Mouse (Mus musculus): ENCODE data around the gene 0610030E20Rik. TPM values are rescaled to one million over a fixed set of nuclear protein-coding genes. Genes with fewer than 3 reads are reported as not detected.

0610030E20Rik gene
- polyA plus RNA-seq, 1 experiment from 2014 or later: 17.4 TPM

GRCm38 (mm10) chr6:72344396-72345073 lies 2.6 kb upstream of the 0610030E20Rik start:
- Histone ChIP-seq H3K4me1 (ENCODE audit: control insufficient read depth, insufficient read depth, low read length) (peaks cover 19% of the 10 kb centered on the region), H3K36me3 (ENCODE audit: control insufficient read depth, insufficient read depth, low read length) (peaks cover 4% of the 10 kb centered on the region), H3K9ac (ENCODE audit: low read depth, low read length) (peak overlapping the region; percentile 88), H3K27me3 (ENCODE audit: control insufficient read depth, insufficient read depth, low read length) (no peaks in the 10 kb centered on the region), H3K27ac (ENCODE audit: low read depth, low read length) (peak overlapping the region; percentile 31), H3K4me2 (peak overlapping the region; percentile 70), H3K9me3 (replicated peaks; ENCODE audit: control insufficient read depth, low read length) (no peaks in the 10 kb centered on the region), H3K4me3 (ENCODE audit: low read depth, low read length) (peak overlapping the region; percentile 76)
- peak; percentile 9; the same call in 1 of the 2 replicates for ATAC-seq (replicated peaks; ENCODE audit: insufficient number of reproducible peaks, low FRiP score, low TSS enrichment)
- under 1% methylated on average over 42 of the region's 42 CpGs for WGBS (ENCODE audit: insufficient replicate concordance)

DNA sequence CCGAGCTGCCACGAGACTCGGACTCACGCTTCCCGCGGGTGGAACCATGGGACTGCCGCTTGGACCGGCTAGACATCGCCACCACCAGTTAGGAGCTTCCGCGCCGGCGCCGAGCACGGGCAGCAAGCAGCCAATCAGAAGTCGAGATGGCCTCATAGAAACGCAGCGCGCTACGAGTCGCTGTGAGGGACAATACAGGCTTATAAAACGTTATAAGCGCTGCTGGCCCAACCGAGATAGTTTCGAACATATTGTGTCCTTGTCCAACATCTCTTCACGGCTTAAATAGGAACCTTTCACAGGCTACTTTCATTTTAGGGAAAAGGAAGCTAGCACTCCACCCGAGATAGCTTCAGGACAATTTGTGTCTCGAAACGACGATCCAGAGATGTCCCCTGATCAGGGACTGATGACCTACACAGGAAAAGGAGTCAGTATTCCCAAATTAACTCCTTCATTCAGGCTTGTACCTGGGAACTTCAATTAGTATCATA lies 2.0 kb upstream of the 0610030E20Rik start, which contains the start of gene Usp39:
Gene Usp39 (minus strand): TSS at position 111 of the 494 bp plus-strand sequence.
- peak within 1 kb of the TSS; percentile 88 for H3K9ac ChIP-seq (ENCODE audit: low read depth, low read length)
- peaks cover 19% of the 10 kb centered on the region for H3K4me1 ChIP-seq (ENCODE audit: control insufficient read depth, insufficient read depth, low read length)
- WGBS (ENCODE audit: insufficient replicate concordance): under 1% methylated on average over 30 of the region's 30 CpGs
- ATAC-seq (replicated peaks; ENCODE audit: insufficient number of reproducible peaks, low FRiP score, low TSS enrichment): peak; percentile 64
- peak within 1 kb of the TSS; percentile 31 for H3K27ac ChIP-seq (ENCODE audit: low read depth, low read length)
- peak within 1 kb of the TSS; percentile 76 for H3K4me3 ChIP-seq (ENCODE audit: low read depth, low read length)
- peak within 1 kb of the TSS; percentile 70 for H3K4me2 ChIP-seq
- H3K36me3 ChIP-seq (ENCODE audit: control insufficient read depth, insufficient read depth, low read length): peaks cover 7% of the 10 kb centered on the region
- no peaks in the 10 kb centered on the region for H3K27me3 ChIP-seq (ENCODE audit: control insufficient read depth, insufficient read depth, low read length)
- no peaks in the 10 kb centered on the region for H3K9me3 ChIP-seq (replicated peaks; ENCODE audit: control insufficient read depth, low read length)

GRCm38 (mm10) chr6:72345633-72346032 lies 1.5 kb upstream of the 0610030E20Rik start:
- Histone ChIP-seq H3K9ac (ENCODE audit: low read depth, low read length) (peak overlapping the region; percentile 88), H3K27ac (ENCODE audit: low read depth, low read length) (no peak overlapping the region), H3K36me3 (ENCODE audit: control insufficient read depth, insufficient read depth, low read length) (peaks cover 7% of the 10 kb centered on the region), H3K27me3 (ENCODE audit: control insufficient read depth, insufficient read depth, low read length) (no peaks in the 10 kb centered on the region), H3K9me3 (replicated peaks; ENCODE audit: control insufficient read depth, low read length) (no peaks in the 10 kb centered on the region), H3K4me1 (ENCODE audit: control insufficient read depth, insufficient read depth, low read length) (peaks cover 19% of the 10 kb centered on the region), H3K4me3 (ENCODE audit: low read depth, low read length) (peak overlapping the region; percentile 76; the same call in 1 of the 2 replicates), H3K4me2 (peak overlapping the region; percentile 70)
- 38% methylated on average over 6 of the region's 6 CpGs for WGBS (ENCODE audit: insufficient replicate concordance)
- no peak for ATAC-seq (replicated peaks; ENCODE audit: insufficient number of reproducible peaks, low FRiP score, low TSS enrichment)

DNA sequence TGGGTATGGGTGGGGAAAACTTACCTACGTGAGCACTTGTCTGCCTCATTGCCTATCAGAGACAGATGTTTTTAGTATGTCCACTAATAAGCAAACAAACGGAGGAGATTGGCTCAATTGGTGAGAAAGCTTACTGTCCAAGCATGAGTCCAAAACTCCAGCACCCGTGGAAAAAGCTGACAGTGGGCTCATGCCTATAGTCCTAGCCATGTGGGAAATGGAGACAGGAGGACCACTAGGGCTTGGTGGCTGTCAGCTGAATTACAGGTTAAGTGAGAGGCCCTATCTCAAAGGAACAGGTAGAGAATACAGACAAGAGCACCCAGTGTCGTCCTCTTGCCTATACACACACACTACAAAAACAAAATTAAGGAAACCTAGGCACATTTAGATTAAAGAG lies 856 bp upstream of the 0610030E20Rik start:
- Histone ChIP-seq H3K4me3 (ENCODE audit: low read depth, low read length) (no peak overlapping the region), H3K36me3 (ENCODE audit: control insufficient read depth, insufficient read depth, low read length) (peaks cover 7% of the 10 kb centered on the region), H3K27me3 (ENCODE audit: control insufficient read depth, insufficient read depth, low read length) (no peaks in the 10 kb centered on the region), H3K27ac (ENCODE audit: low read depth, low read length) (no peak overlapping the region), H3K9ac (ENCODE audit: low read depth, low read length) (no peak overlapping the region), H3K9me3 (replicated peaks; ENCODE audit: control insufficient read depth, low read length) (no peaks in the 10 kb centered on the region), H3K4me1 (ENCODE audit: control insufficient read depth, insufficient read depth, low read length) (peaks cover 19% of the 10 kb centered on the region), H3K4me2 (no peak overlapping the region)
- ATAC-seq (replicated peaks; ENCODE audit: insufficient number of reproducible peaks, low FRiP score, low TSS enrichment): no peak
- WGBS (ENCODE audit: insufficient replicate concordance): 80% methylated on average over 4 of the region's 4 CpGs

GRCm38 (mm10) chr6:72348411-72348810 lies 1.3 kb downstream of the 0610030E20Rik start:
- Histone ChIP-seq H3K27ac (ENCODE audit: low read depth, low read length) (no peak overlapping the region), H3K4me1 (ENCODE audit: control insufficient read depth, insufficient read depth, low read length) (peaks cover 26% of the 10 kb centered on the region)

GRCm38 (mm10) chr6:72350214-72350613 lies 3.1 kb downstream of the 0610030E20Rik start:
- ATAC-seq (replicated peaks; ENCODE audit: insufficient number of reproducible peaks, low FRiP score, low TSS enrichment): no peak
- no peak overlapping the region for H3K27ac ChIP-seq (ENCODE audit: low read depth, low read length)
- no peaks in the 10 kb centered on the region for H3K9me3 ChIP-seq (replicated peaks; ENCODE audit: control insufficient read depth, low read length)
- H3K4me2 ChIP-seq: no peak overlapping the region
- 87% methylated on average over 2 of the region's 2 CpGs for WGBS (ENCODE audit: insufficient replicate concordance)
- peaks cover 7% of the 10 kb centered on the region; the same call in 1 of the 2 replicates for H3K36me3 ChIP-seq (ENCODE audit: control insufficient read depth, insufficient read depth, low read length)
- no peaks in the 10 kb centered on the region for H3K27me3 ChIP-seq (ENCODE audit: control insufficient read depth, insufficient read depth, low read length)
- H3K4me1 ChIP-seq (ENCODE audit: control insufficient read depth, insufficient read depth, low read length): peaks cover 22% of the 10 kb centered on the region
- H3K4me3 ChIP-seq (ENCODE audit: low read depth, low read length): no peak overlapping the region
- no peak overlapping the region for H3K9ac ChIP-seq (ENCODE audit: low read depth, low read length)

More at GRCm38 (mm10) chr6:72348411-72348810, 1.3 kb downstream of the 0610030E20Rik start:
- ATAC-seq (replicated peaks; ENCODE audit: insufficient number of reproducible peaks, low FRiP score, low TSS enrichment): no peak
- no peak overlapping the region for H3K9ac ChIP-seq (ENCODE audit: low read depth, low read length)
- H3K4me2 ChIP-seq: peak overlapping the region; percentile 79; the same call in 1 of the 2 replicates
- no peaks in the 10 kb centered on the region for H3K9me3 ChIP-seq (replicated peaks; ENCODE audit: control insufficient read depth, low read length)
- 72% methylated on average over 10 of the region's 10 CpGs for WGBS (ENCODE audit: insufficient replicate concordance)
- no peaks in the 10 kb centered on the region for H3K27me3 ChIP-seq (ENCODE audit: control insufficient read depth, insufficient read depth, low read length)
- H3K4me3 ChIP-seq (ENCODE audit: low read depth, low read length): no peak overlapping the region
- H3K36me3 ChIP-seq (ENCODE audit: control insufficient read depth, insufficient read depth, low read length): peaks cover 7% of the 10 kb centered on the region; the same call in 1 of the 2 replicates

- Histone ChIP-seq H3K27me3 (ENCODE audit: control insufficient read depth, insufficient read depth, low read length) (no peaks in the 10 kb centered on the region), H3K4me2 (no peak overlapping the region), H3K27ac (ENCODE audit: low read depth, low read length) (peak overlapping the region; percentile 25; the same call in 1 of the 2 replicates), H3K9me3 (replicated peaks; ENCODE audit: control insufficient read depth, low read length) (no peaks in the 10 kb centered on the region), H3K36me3 (ENCODE audit: control insufficient read depth, insufficient read depth, low read length) (peaks cover 7% of the 10 kb centered on the region; the same call in 1 of the 2 replicates), H3K4me3 (ENCODE audit: low read depth, low read length) (no peak overlapping the region), H3K9ac (ENCODE audit: low read depth, low read length) (no peak overlapping the region), H3K4me1 (ENCODE audit: control insufficient read depth, insufficient read depth, low read length) (peaks cover 36% of the 10 kb centered on the region)
- WGBS (ENCODE audit: insufficient replicate concordance): 69% methylated on average over 5 of the region's 5 CpGs
- ATAC-seq (replicated peaks; ENCODE audit: insufficient number of reproducible peaks, low FRiP score, low TSS enrichment): no peak
Measured at GRCm38 (mm10) chr6:72352636-72353405, 5.7 kb downstream of the 0610030E20Rik start.

DNA sequence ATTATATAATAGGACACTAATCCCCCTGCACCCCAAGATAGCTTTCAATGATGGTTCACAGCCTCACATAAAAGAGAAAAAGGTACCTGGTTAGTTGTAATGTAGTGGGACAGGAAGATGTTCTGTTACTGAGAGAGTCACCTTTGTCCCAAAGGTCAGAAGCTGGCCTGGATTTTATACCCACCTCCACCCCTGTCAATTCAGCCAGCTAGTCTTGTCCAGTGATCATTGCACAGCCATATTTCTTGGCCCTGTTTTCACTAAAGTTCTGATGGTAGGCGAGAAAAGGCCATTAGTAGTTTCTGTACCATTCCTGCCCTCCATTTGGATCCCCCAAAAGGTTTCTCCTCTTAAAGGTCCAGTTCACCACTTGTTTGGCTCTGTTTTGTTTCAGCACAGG lies 6.9 kb downstream of the 0610030E20Rik start:
- no peak for ATAC-seq (replicated peaks; ENCODE audit: insufficient number of reproducible peaks, low FRiP score, low TSS enrichment)
- 76% methylated on average over 1 of the region's 1 CpGs for WGBS (ENCODE audit: insufficient replicate concordance)
- peaks cover 31% of the 10 kb centered on the region for H3K4me1 ChIP-seq (ENCODE audit: control insufficient read depth, insufficient read depth, low read length)
- H3K9me3 ChIP-seq (replicated peaks; ENCODE audit: control insufficient read depth, low read length): no peaks in the 10 kb centered on the region
- no peaks in the 10 kb centered on the region for H3K27me3 ChIP-seq (ENCODE audit: control insufficient read depth, insufficient read depth, low read length)
- H3K27ac ChIP-seq (ENCODE audit: low read depth, low read length): no peak overlapping the region
- no peak overlapping the region for H3K4me3 ChIP-seq (ENCODE audit: low read depth, low read length)
- peaks cover 9% of the 10 kb centered on the region for H3K36me3 ChIP-seq (ENCODE audit: control insufficient read depth, insufficient read depth, low read length)
- H3K4me2 ChIP-seq: no peak overlapping the region; the same call in 1 of the 2 replicates
- 0 out of 2 replicates have a peak overlapping the region, but pooled peaks have one; percentile 7 for H3K9ac ChIP-seq (ENCODE audit: low read depth, low read length)

Data from heart, embryonic 11.5 days (tissue).